Mouse (Mus musculus) kidney, adult 2 months (tissue): ENCODE results near the gene Vmn1r86. TPM values are rescaled to one million over a fixed set of nuclear protein-coding genes. Genes with fewer than 3 reads are reported as not detected.
"Not testable (repeated sequence)": the region's sequence is repeated elsewhere in the genome, so short reads cannot be mapped to it uniquely, and the experiment has no call there.

ENCODE experiments used
- DNase-seq: peaks from one replicate; pipeline ENCODE4 v3.0.0; 2021
- H3K27ac ChIP-seq: fragments of 200-500 bp; 2 replicates; pipeline ENCODE4 v1.5.1; 2012; ENCODE audit warnings: low read depth, low read length, control low read depth, inconsistent platforms; ENCODE audit not compliant: insufficient read depth
- H3K27me3 ChIP-seq: fragments of 200-500 bp; replicated peaks from 2 replicates; pipeline ENCODE4 v1.6.1; 2012; ENCODE audit warnings: mild to moderate bottlenecking, moderate library complexity, low read length, inconsistent platforms; ENCODE audit not compliant: control insufficient read depth, insufficient read depth
- H3K36me3 ChIP-seq: fragments of 200-500 bp; 2 replicates; pipeline ENCODE4 v1.6.1; 2012; ENCODE audit warnings: mild to moderate bottlenecking, moderate library complexity, low read length, inconsistent platforms; ENCODE audit not compliant: control insufficient read depth, insufficient read depth
- H3K4me1 ChIP-seq: fragments of 200-500 bp; 2 replicates; pipeline ENCODE4 v1.6.1; 2011; ENCODE audit warnings: low read length; ENCODE audit not compliant: control insufficient read depth, insufficient read depth
- H3K4me3 ChIP-seq: fragments of 200-500 bp; 2 replicates; pipeline ENCODE4 v1.5.1; 2011; ENCODE audit warnings: mild to moderate bottlenecking, low read depth, low read length, control low read depth; ENCODE audit not compliant: insufficient read depth
- CTCF ChIP-seq: fragments of 200-500 bp; conservative IDR thresholded peaks from 2 replicates; pipeline ENCODE4 v1.5.1; 2011; ENCODE audit warnings: low read depth, mild to moderate bottlenecking, control low read depth, low read length, moderate library complexity, mixed read lengths; ENCODE audit not compliant: insufficient read depth, insufficient read length
- POLR2A ChIP-seq: fragments of 200-500 bp; IDR thresholded peaks from one replicate; pipeline ENCODE4 v1.6.1; 2011; ENCODE audit warnings: low read depth, low read length, control low read depth
- WGBS: fragments of 180-500 bp; shearing (Covaris S2); methylation state at CpG from one replicate; pipeline ENCODE4 v1.1.7; 2018; 5-methylcytosine and 5-hydroxymethylcytosine counted together
- polyA plus RNA-seq: library from polyadenylated mRNA; depleted of rRNA; stranded (reverse); fragments of >200 nt; gene quantifications from 2 replicates; pipeline ENCODE4 v1.2.3, GENCODE M21; 2012; rRNA removed

Vmn1r86 gene
- polyA plus RNA-seq = not detected in 2 replicates

- no peak for DNase-seq
- Histone ChIP-seq H3K27ac (no peak within 1 kb of the TSS), H3K4me3 (no peak within 1 kb of the TSS), H3K4me1 (no peaks in the 10 kb centered on the region), H3K36me3 (no peaks in the 10 kb centered on the region), H3K27me3 (no peaks in the 10 kb centered on the region)
- TF ChIP-seq CTCF (no peak), POLR2A (no peak)
Observed at GRCm38 (mm10) chr7:13119817-13120216, at the start of gene Vmn1r86. Vmn1r86 (minus strand) TSS chr7:13119917.

- Histone ChIP-seq H3K4me1 (no peaks in the 10 kb centered on the region), H3K4me3 (no peak within 1 kb of the TSS), H3K27ac (no peak within 1 kb of the TSS), H3K36me3 (no peaks in the 10 kb centered on the region), H3K27me3 (no peaks in the 10 kb centered on the region)
- no peak for DNase-seq
- TF ChIP-seq CTCF = no peak
- TF ChIP-seq POLR2A = no peak
Observed at GRCm38 (mm10) chr7:13159268-13159667, 39.6 kb upstream of the Vmn1r86 start, which contains the start of gene Vmn1r88. Vmn1r88 (plus strand) TSS chr7:13159568.

- TF ChIP-seq CTCF (no peak), POLR2A (no peak)
- Histone ChIP-seq H3K27me3 (no peaks in the 10 kb centered on the region), H3K4me1 (no peaks in the 10 kb centered on the region), H3K4me3 (no peak within 1 kb of the TSS), H3K27ac (no peak within 1 kb of the TSS), H3K36me3 (no peaks in the 10 kb centered on the region)
- 68% methylated on average over 1 of the region's 1 CpGs for WGBS
- no peak for DNase-seq
Observed at GRCm38 (mm10) chr7:13140057-13140456, 20.3 kb upstream of the Vmn1r86 start, which contains the start of gene Vmn1r87. Vmn1r87 (minus strand) TSS chr7:13140157.

GRCm38 (mm10) chr7:13137340-13137739, 17.6 kb upstream of the Vmn1r86 start:
- no peak overlapping the region for H3K4me3 ChIP-seq
- TF ChIP-seq POLR2A (no peak), CTCF (no peak)
- H3K4me1 ChIP-seq = no peaks in the 10 kb centered on the region
- H3K27me3 ChIP-seq = no peaks in the 10 kb centered on the region
- DNase-seq = no peak
- no peak overlapping the region for H3K27ac ChIP-seq
- no peaks in the 10 kb centered on the region for H3K36me3 ChIP-seq

- no peak for DNase-seq
- Histone ChIP-seq H3K4me3 (no peak overlapping the region), H3K4me1 (no peaks in the 10 kb centered on the region), H3K27me3 (no peaks in the 10 kb centered on the region), H3K36me3 (no peaks in the 10 kb centered on the region), H3K27ac (no peak overlapping the region)
- WGBS = 91% methylated on average over 2 of the region's 2 CpGs
- TF ChIP-seq CTCF = no peak
Observed at GRCm38 (mm10) chr7:13131856-13132255, 12.1 kb upstream of the Vmn1r86 start.

GRCm38 (mm10) chr7:13123554-13124153, 3.9 kb upstream of the Vmn1r86 start:
- H3K36me3 ChIP-seq, H3K4me1 ChIP-seq, DNase-seq, H3K4me3 ChIP-seq, H3K27me3 ChIP-seq, H3K27ac ChIP-seq: not testable (repeated sequence)
- WGBS = under 1% methylated on average over 25 of the region's 34 CpGs

- TF ChIP-seq POLR2A (no peak), CTCF (no peak)
- WGBS = 53% methylated on average over 3 of the region's 3 CpGs
- no peak for DNase-seq
- Histone ChIP-seq H3K4me3 (no peak within 1 kb of the TSS), H3K27me3 (no peaks in the 10 kb centered on the region), H3K36me3 (no peaks in the 10 kb centered on the region), H3K27ac (no peak within 1 kb of the TSS), H3K4me1 (no peaks in the 10 kb centered on the region)
Observed at GRCm38 (mm10) chr7:13095073-13095472, 24.6 kb downstream of the Vmn1r86 start, which contains the start of gene Vmn1r85. Vmn1r85 (minus strand) TSS chr7:13095173.

- no peak for DNase-seq
- H3K4me3 ChIP-seq = no peak overlapping the region
- WGBS = 58% methylated on average over 5 of the region's 5 CpGs
- no peaks in the 10 kb centered on the region for H3K36me3 ChIP-seq
- no peak overlapping the region for H3K27ac ChIP-seq
- H3K4me1 ChIP-seq = no peaks in the 10 kb centered on the region
- no peaks in the 10 kb centered on the region for H3K27me3 ChIP-seq
- TF ChIP-seq POLR2A (no peak), CTCF (no peak)
Observed at GRCm38 (mm10) chr7:13072293-13072692, 47.4 kb downstream of the Vmn1r86 start.

GRCm38 (mm10) chr7:13063399-13063798, 56.3 kb downstream of the Vmn1r86 start:
- not testable (repeated sequence) for H3K27ac ChIP-seq, DNase-seq
- WGBS = 43% methylated on average over 2 of the region's 2 CpGs

More at GRCm38 (mm10) chr7:13063399-13063798, 56.3 kb downstream of the Vmn1r86 start:
- not testable (repeated sequence) for H3K27me3 ChIP-seq, H3K36me3 ChIP-seq, H3K4me1 ChIP-seq, H3K4me3 ChIP-seq
